In genomic region chr11:113452861-113453568, GRCm38 (mm10) we compare ENCODE assay signal across 12 mouse cellular contexts.
DNase-seq lines count a peak whose midpoint lies in the region; ATAC-seq lines count a peak whose summit lies in the region.
"Had no signal": no experiment of that assay in that cellular context is flagged by ENCODE, and none has a peak within 500 bp of the region (broad histone marks: within the 10 kb centered on the region; RNA-seq: fewer than 3 reads in every experiment).

No protein-coding gene starts in this region.

- no peak overlapping the region for H3K27ac ChIP-seq in embryonic facial prominence, embryonic 13.5 days
- H3K27ac ChIP-seq in hindbrain, embryonic 16.5 days (ENCODE audit: low read depth, low read length): peak overlapping the region; percentile 9; the same call in 1 of the 2 replicates
- no peak overlapping the region; the same call in 1 of the 2 replicates for H3K27ac ChIP-seq in neural tube, embryonic 11.5 days (ENCODE audit: low read depth, low read length)
- H3K27ac ChIP-seq in heart, embryonic 12.5 days (ENCODE audit: poor library complexity, severe bottlenecking): no peak overlapping the region

- 10% methylated on average over 16 of the region's 16 CpGs for whole genome bisulfite sequencing in embryonic facial prominence, embryonic 13.5 days
- WGBS in hindbrain, embryonic 16.5 days: 36% methylated on average over 16 of the region's 16 CpGs
- 36% methylated on average over 16 of the region's 16 CpGs for WGBS in neural tube, embryonic 11.5 days
- 45% methylated on average over 16 of the region's 16 CpGs for WGBS in heart, embryonic 12.5 days

- peak overlapping the region; percentile 19; the same call in 1 of the 2 replicates for H3K4me2 ChIP-seq in embryonic facial prominence, embryonic 13.5 days
- H3K4me2 ChIP-seq in hindbrain, embryonic 16.5 days (ENCODE audit: low read length): no peak overlapping the region
- H3K4me2 ChIP-seq in neural tube, embryonic 11.5 days (ENCODE audit: low read depth): no peak overlapping the region
- H3K4me2 ChIP-seq in heart, embryonic 12.5 days: no peak overlapping the region

- H3K4me1 ChIP-seq in embryonic facial prominence, embryonic 13.5 days: peaks cover 23% of the 10 kb centered on the region
- peaks cover 14% of the 10 kb centered on the region for H3K4me1 ChIP-seq in hindbrain, embryonic 16.5 days (ENCODE audit: control insufficient read depth, insufficient read depth, low read depth, low read length)
- peaks cover 17% of the 10 kb centered on the region for H3K4me1 ChIP-seq in neural tube, embryonic 11.5 days (ENCODE audit: control insufficient read depth, insufficient read depth, low read length)
- 0 out of 2 replicates have a peak, but pooled peaks cover 5% of the 10 kb centered on the region for H3K4me1 ChIP-seq in heart, embryonic 12.5 days (replicated peaks)

- no peaks in the 10 kb centered on the region for H3K36me3 ChIP-seq in embryonic facial prominence, embryonic 13.5 days
- H3K36me3 ChIP-seq in hindbrain, embryonic 16.5 days (ENCODE audit: control insufficient read depth, insufficient read depth, low read length): no peaks in the 10 kb centered on the region
- no peaks in the 10 kb centered on the region for H3K36me3 ChIP-seq in neural tube, embryonic 11.5 days (ENCODE audit: control insufficient read depth, insufficient read depth, low read length)
- peaks cover 4% of the 10 kb centered on the region for H3K36me3 ChIP-seq in heart, embryonic 12.5 days

- no peaks in the 10 kb centered on the region for H3K27me3 ChIP-seq in embryonic facial prominence, embryonic 13.5 days
- H3K27me3 ChIP-seq in hindbrain, embryonic 16.5 days (replicated peaks; ENCODE audit: control insufficient read depth, insufficient read depth, low read length): no peaks in the 10 kb centered on the region
- H3K27me3 ChIP-seq in neural tube, embryonic 11.5 days (ENCODE audit: control insufficient read depth, insufficient read depth, low read length): no peaks in the 10 kb centered on the region
- 0 out of 2 replicates have a peak, but pooled peaks cover 3% of the 10 kb centered on the region for H3K27me3 ChIP-seq in heart, embryonic 12.5 days (replicated peaks)
- H3K27me3 ChIP-seq: CH12.LX had no signal

- intact Hi-C loops in left cerebral cortex, postnatal 4 days (cut with DNase I): no loop called here
- intact Hi-C loops in left cerebral cortex, postnatal 36 days (cut with DNase I): no loop called here

- no peak overlapping the region for H3K9ac ChIP-seq in embryonic facial prominence, embryonic 13.5 days
- H3K9ac ChIP-seq in hindbrain, embryonic 16.5 days (ENCODE audit: low read depth, low read length): no peak overlapping the region
- H3K9ac ChIP-seq in neural tube, embryonic 11.5 days (ENCODE audit: low read length): no peak overlapping the region
- H3K9ac ChIP-seq in heart, embryonic 12.5 days: no peak overlapping the region

- ATAC-seq in embryonic facial prominence, embryonic 13.5 days (ENCODE audit: insufficient number of reproducible peaks, insufficient read depth, low FRiP score, low TSS enrichment, low read depth): no peak
- ATAC-seq in hindbrain, embryonic 16.5 days: peak; percentile 68
- peak; percentile 53; the same call in 1 of the 2 replicates for ATAC-seq in neural tube, embryonic 11.5 days (ENCODE audit: insufficient read depth, low FRiP score, low TSS enrichment)
- no peak for ATAC-seq in heart, embryonic 12.5 days (ENCODE audit: insufficient number of reproducible peaks, low FRiP score)

- no peak overlapping the region for H3K4me3 ChIP-seq in embryonic facial prominence, embryonic 13.5 days
- no peak overlapping the region for H3K4me3 ChIP-seq in hindbrain, embryonic 16.5 days (ENCODE audit: low read length)
- no peak overlapping the region for H3K4me3 ChIP-seq in neural tube, embryonic 11.5 days (ENCODE audit: low read depth, low read length)
- H3K4me3 ChIP-seq in heart, embryonic 12.5 days: no peak overlapping the region
- H3K4me3 ChIP-seq: myocyte had no signal

- H3K9me3 ChIP-seq in embryonic facial prominence, embryonic 13.5 days: peaks cover 12% of the 10 kb centered on the region; the same call in 1 of the 2 replicates
- no peaks in the 10 kb centered on the region for H3K9me3 ChIP-seq in hindbrain, embryonic 16.5 days (ENCODE audit: control insufficient read depth, low read length)
- H3K9me3 ChIP-seq in neural tube, embryonic 11.5 days (ENCODE audit: control insufficient read depth, low read length): peaks cover 6% of the 10 kb centered on the region; the same call in 1 of the 2 replicates
- peaks cover 11% of the 10 kb centered on the region; the same call in 1 of the 2 replicates for H3K9me3 ChIP-seq in heart, embryonic 12.5 days (replicated peaks)

- DNase-seq in left cerebral cortex, postnatal 4 days: peak; percentile 73
- no peak for DNase-seq in left cerebral cortex, postnatal 36 days (ENCODE audit: low spot score in 2 of 2)
- DNase-seq in neural tube, embryonic 11.5 days (ENCODE audit: low spot score): no peak
- DNase-seq in heart, adult 18-20 months: no peak
- DNase-seq in right cerebral cortex, postnatal 4 days: no peak
- DNase-seq: layer of hippocampus, postnatal 36 days; thymus, postnatal 36 days had no signal

Comparison
In these comparisons a context has a peak if more than half of its experiments do, and no peak if none do; other contexts are left out.
1. ATAC-seq: peak in hindbrain, embryonic 16.5 days (single experiment) and neural tube, embryonic 11.5 days (single experiment); none in embryonic facial prominence, embryonic 13.5 days (single experiment) and heart, embryonic 12.5 days (single experiment).